Mouse (Mus musculus): ENCODE results near the gene Scai. TPM values are rescaled to one million over a fixed set of nuclear protein-coding genes. Genes with fewer than 3 reads are reported as not detected.
"Not testable (repeated sequence)": the region's sequence is repeated elsewhere in the genome, so short reads cannot be mapped to it uniquely, and the experiment has no call there.

Gene Scai
- polyA plus RNA-seq, 1 experiment from 2014 or later, result 16.4 TPM

DNA sequence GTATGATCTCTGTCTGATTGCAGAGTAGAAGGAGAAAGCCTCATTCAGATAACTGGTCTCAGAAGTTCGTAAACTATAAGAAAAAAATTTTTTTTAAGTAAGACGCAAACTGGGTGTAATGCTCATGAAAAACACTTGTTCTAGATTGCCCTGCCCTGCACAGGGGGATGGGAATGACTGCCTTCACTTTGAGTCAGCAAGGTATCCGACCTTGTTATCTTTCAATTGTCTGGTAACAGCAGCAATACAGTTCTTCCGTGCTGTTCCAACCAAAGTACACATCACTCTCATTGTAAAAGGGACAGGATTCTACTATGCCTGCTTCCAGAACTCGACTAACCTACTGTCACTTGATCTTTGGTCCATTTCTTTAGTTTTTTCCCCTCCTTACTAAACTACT, 69.4 kb downstream of the Scai start:
- H3K4me2 ChIP-seq (replicated peaks), result no peak overlapping the region
- H3K9me3 ChIP-seq, result no peaks in the 10 kb centered on the region
- H3K27me3 ChIP-seq, result no peaks in the 10 kb centered on the region
- no peaks in the 10 kb centered on the region for H3K4me1 ChIP-seq
- 90% methylated on average over 5 of the region's 5 CpGs for WGBS
- ATAC-seq (ENCODE audit: low FRiP score, low read depth), result no peak
- no peak overlapping the region for H3K9ac ChIP-seq
- H3K27ac ChIP-seq, result no peak overlapping the region
- peaks cover 76% of the 10 kb centered on the region for H3K36me3 ChIP-seq
- H3K4me3 ChIP-seq, result no peak overlapping the region

DNA sequence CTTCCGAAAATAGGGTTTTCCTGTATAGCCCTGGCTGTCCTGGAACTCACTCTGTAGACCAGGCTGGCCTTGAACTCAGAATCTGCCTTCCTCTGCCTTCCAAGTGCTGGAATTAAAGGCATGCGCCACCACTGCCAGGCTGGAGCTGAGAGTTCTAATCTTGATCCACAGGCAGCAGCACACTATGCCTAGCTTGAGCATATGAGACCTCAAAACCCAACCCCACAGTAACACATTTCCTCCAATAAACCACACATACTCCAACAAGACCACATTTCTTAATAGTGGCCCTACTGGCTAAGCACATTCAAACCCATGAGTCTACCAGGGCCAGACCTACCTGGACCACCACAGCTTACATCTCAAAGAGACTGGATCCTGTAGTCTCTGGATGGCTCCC, 74.0 kb downstream of the Scai start:
- WGBS, result 84% methylated on average over 2 of the region's 2 CpGs
- Histone ChIP-seq H3K27ac (no peak overlapping the region), H3K4me1 (no peaks in the 10 kb centered on the region), H3K9me3 (no peaks in the 10 kb centered on the region), H3K9ac (no peak overlapping the region), H3K36me3 (peaks cover 87% of the 10 kb centered on the region), H3K4me3 (no peak overlapping the region), H3K4me2 (replicated peaks) (no peak overlapping the region), H3K27me3 (no peaks in the 10 kb centered on the region)
- no peak for ATAC-seq (ENCODE audit: low FRiP score, low read depth)

DNA sequence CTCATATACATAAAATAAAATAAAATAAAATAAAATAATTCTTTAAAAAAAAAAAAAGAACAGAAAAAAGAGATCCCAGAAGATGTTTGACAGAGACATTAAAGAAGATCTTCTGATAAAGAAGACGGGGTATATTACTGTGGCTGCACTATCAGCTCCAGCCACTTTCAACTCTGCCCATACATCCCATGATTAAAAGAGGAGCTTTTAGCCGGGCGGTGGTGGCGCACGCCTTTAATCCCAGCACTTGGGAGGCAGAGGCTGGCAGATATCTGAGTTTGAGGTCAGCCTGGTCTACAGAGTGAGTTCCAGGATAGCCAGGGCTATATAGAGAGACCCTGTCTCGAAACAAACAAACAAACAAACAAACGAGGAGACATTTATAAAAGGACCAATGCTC, 76.4 kb downstream of the Scai start:
- Histone ChIP-seq H3K36me3 (peaks cover 80% of the 10 kb centered on the region), H3K4me2 (replicated peaks) (no peak overlapping the region), H3K4me1 (no peaks in the 10 kb centered on the region), H3K9me3 (no peaks in the 10 kb centered on the region), H3K27ac (no peak overlapping the region), H3K9ac (no peak overlapping the region), H3K4me3 (no peak overlapping the region), H3K27me3 (no peaks in the 10 kb centered on the region)
- 94% methylated on average over 7 of the region's 7 CpGs for WGBS
- ATAC-seq (ENCODE audit: low FRiP score, low read depth), result no peak

DNA sequence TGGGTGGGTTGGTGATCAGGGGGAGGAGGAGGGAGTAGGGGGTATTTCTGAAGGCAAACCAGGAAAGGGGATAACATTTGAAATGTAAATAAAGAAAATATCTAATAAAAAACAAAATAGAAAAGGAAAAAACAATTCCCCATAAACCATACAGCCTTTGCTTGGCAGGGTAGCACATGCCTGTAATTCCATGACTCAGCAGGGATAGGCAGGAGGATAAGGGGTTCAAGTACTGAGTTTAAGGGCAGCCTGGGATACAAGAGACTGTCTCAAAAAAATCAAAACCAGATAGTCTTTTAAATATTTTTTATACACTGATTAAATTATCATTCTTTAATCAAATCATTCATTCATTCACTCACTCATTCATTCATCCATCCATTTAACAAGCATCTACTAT, 80.0 kb downstream of the Scai start:
- Histone ChIP-seq H3K4me1 (no peaks in the 10 kb centered on the region), H3K9me3 (no peaks in the 10 kb centered on the region), H3K9ac (no peak overlapping the region), H3K36me3 (peaks cover 72% of the 10 kb centered on the region), H3K4me2 (replicated peaks) (no peak overlapping the region), H3K4me3 (no peak overlapping the region), H3K27ac (no peak overlapping the region), H3K27me3 (no peaks in the 10 kb centered on the region)
- no peak for ATAC-seq (ENCODE audit: low FRiP score, low read depth)

DNA sequence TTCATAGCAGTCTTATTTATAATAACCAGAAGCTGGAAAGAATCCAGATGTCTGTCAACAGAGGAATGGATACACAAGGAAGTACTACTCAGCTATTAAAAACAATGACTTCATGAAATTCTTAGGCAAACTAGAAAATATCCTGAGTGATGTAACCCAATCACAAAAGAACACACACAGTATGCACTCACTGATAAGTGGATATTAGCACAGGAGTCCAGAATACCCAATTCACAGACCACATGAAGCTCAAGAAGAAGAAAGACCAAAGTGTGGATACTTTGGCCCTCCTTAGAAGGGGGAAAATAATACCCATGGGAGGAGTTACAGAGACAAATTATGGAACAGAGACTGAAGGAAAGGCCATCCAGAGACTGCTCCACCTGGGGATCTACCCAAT, 80.8 kb downstream of the Scai start:
- ATAC-seq (ENCODE audit: low FRiP score, low read depth); H3K4me1 ChIP-seq; H3K4me2 ChIP-seq (replicated peaks); H3K27me3 ChIP-seq; H3K9ac ChIP-seq; H3K27ac ChIP-seq; H3K9me3 ChIP-seq; H3K4me3 ChIP-seq: not testable (repeated sequence)
- peaks cover 72% of the 10 kb centered on the region for H3K36me3 ChIP-seq

DNA sequence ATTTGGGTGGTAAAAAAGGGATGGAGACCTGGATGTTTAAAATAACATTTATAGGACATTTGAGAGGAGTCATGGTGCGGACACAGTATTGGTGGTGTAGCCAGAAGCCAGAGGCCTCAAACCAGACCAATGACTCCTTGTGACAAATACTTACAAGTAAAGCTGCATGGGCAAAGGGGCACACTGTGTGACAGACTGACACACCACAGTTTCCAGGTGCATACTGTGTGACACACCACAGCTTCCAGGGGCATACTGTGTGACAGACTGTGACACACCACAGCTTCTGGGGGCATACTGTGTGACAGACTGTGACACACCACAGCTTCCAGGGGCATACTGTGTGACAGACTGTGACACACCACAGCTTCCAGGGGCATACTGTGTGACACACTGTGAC, 90.6 kb downstream of the Scai start:
- 98% methylated on average over 1 of the region's 1 CpGs for WGBS

DNA sequence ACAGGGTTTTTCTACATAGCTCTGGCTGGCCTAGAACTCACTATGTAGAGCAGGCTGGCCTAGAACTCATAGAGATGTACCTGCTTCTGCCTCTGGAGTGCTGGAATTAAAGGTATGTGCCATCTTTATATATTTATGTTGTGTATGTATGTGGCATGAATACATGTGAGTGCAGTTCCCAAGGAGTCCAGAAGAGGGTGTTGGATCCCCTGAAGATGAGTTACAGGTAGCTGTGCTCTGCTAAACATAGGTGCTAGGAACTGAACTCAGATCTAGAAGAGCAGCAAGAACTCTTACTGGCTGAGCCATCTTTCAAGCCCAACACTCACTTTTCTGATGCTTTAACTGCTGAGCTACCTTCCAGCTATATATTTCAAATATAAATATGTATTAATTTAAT, 92.5 kb downstream of the Scai start:
- no peak for ATAC-seq (ENCODE audit: low FRiP score, low read depth)
- Histone ChIP-seq H3K4me1 (no peaks in the 10 kb centered on the region), H3K9ac (no peak overlapping the region), H3K27ac (no peak overlapping the region), H3K4me2 (replicated peaks) (no peak overlapping the region), H3K4me3 (no peak overlapping the region), H3K9me3 (no peaks in the 10 kb centered on the region), H3K27me3 (no peaks in the 10 kb centered on the region), H3K36me3 (peaks cover 59% of the 10 kb centered on the region)

More for the DNA sequence above, 90.6 kb downstream of the Scai start:
- H3K4me2 ChIP-seq (replicated peaks); ATAC-seq (ENCODE audit: low FRiP score, low read depth); H3K4me1 ChIP-seq; H3K27me3 ChIP-seq; H3K27ac ChIP-seq; H3K4me3 ChIP-seq; H3K9ac ChIP-seq; H3K9me3 ChIP-seq: not testable (repeated sequence)
- peaks cover 61% of the 10 kb centered on the region for H3K36me3 ChIP-seq

DNA sequence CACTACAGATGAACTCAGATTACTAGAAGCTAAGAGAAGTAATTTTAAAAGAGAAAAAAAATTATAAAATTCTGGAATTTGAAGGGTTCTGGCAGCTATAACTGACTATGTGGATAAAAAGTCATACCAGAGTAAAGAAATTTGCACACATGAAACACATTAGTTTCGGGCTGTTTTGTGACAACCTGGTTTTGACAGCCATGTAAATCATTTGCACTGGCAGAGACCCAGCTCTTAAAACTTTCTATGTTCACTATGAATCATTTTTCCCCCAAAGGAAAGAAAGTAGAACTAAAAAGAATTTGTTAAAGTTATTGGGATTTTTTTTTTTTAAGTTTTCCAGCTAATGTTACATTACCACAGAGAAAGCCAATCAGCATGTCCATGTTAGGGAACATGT, 98.6 kb downstream of the Scai start:
- no peaks in the 10 kb centered on the region for H3K4me1 ChIP-seq
- no peaks in the 10 kb centered on the region for H3K27me3 ChIP-seq
- H3K4me3 ChIP-seq, result no peak overlapping the region
- H3K9me3 ChIP-seq, result no peaks in the 10 kb centered on the region
- H3K27ac ChIP-seq, result no peak overlapping the region
- H3K9ac ChIP-seq, result no peak overlapping the region
- peaks cover 60% of the 10 kb centered on the region for H3K36me3 ChIP-seq
- WGBS, result 56% methylated on average over 1 of the region's 1 CpGs
- no peak for ATAC-seq (ENCODE audit: low FRiP score, low read depth)
- H3K4me2 ChIP-seq (replicated peaks), result no peak overlapping the region

DNA sequence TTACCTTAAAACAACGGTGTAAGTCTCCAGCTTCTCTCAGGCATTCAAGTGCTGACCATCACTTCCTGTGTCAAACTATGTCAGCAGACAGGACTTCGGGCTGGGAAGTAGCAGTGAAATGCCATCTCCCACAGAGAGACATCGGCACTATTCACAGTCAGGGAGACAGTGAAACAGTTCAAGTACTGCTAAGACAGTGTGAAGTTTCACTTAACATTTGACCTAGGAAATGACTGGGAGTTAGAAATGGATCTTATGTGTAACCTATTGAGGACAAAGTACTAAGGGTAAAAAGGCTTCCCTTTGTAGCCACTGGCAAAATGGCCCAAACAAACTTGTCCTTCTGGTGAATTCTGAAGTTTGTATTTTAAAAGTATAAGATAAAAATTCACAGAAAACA, 107.8 kb downstream of the Scai start:
- H3K4me3 ChIP-seq, result no peak overlapping the region
- H3K27me3 ChIP-seq, result no peaks in the 10 kb centered on the region
- no peaks in the 10 kb centered on the region for H3K4me1 ChIP-seq
- no peaks in the 10 kb centered on the region for H3K9me3 ChIP-seq
- no peak for ATAC-seq (ENCODE audit: low FRiP score, low read depth)
- no peak overlapping the region for H3K27ac ChIP-seq
- H3K4me2 ChIP-seq (replicated peaks), result no peak overlapping the region
- 88% methylated on average over 3 of the region's 3 CpGs for WGBS
- no peak overlapping the region for H3K9ac ChIP-seq
- peaks cover 64% of the 10 kb centered on the region for H3K36me3 ChIP-seq

DNA sequence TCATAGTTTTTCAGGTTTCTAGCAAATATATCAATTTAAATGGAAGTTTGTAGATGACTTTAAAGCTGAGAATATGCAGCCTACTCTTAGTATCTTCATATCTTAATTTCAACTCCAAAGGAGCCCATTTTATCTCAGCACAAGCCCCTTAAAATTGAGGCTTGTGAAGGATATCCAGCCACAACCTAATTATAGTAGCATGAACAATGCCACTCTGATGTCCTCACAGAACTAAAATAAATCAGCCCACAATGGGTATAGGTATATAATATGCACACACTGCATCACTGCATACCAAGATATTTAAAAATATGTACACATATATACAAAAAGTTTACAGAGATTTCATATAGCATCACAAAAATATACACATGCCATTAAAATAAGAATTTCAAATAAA, 119.9 kb downstream of the Scai start:
- H3K4me2 ChIP-seq (replicated peaks), result no peak overlapping the region
- no peak for ATAC-seq (ENCODE audit: low FRiP score, low read depth)
- H3K27ac ChIP-seq, result no peak overlapping the region
- no peaks in the 10 kb centered on the region for H3K4me1 ChIP-seq
- peaks cover 1% of the 10 kb centered on the region; the same call in 1 of the 2 replicates for H3K36me3 ChIP-seq
- H3K9ac ChIP-seq, result no peak overlapping the region
- H3K4me3 ChIP-seq, result no peak overlapping the region
- no peaks in the 10 kb centered on the region for H3K27me3 ChIP-seq
- H3K9me3 ChIP-seq, result no peaks in the 10 kb centered on the region

DNA sequence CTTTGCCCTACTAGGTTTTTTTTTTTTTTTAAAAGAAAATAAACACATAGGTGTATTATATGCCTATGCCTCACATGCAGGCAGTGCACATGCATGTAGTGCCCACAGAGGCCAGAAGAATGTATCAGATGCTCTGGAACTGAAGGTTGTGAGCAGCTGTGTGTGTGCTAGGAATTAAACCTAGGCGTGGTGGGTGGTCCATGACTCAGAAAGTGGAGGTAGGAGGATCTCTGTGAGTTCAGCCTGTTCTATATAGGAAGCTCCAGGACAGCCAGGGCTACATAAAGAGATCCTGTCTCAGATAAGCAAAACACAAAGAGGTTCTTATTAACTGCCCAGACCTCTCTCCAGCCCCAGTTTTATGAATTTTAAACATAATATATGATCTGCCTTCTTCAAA, 121.4 kb downstream of the Scai start:
- ATAC-seq (ENCODE audit: low FRiP score, low read depth), result no peak
- no peak overlapping the region for H3K4me3 ChIP-seq
- H3K27ac ChIP-seq, result no peak overlapping the region
- H3K36me3 ChIP-seq, result no peaks in the 10 kb centered on the region
- H3K9me3 ChIP-seq, result no peaks in the 10 kb centered on the region
- H3K4me1 ChIP-seq, result peaks cover 7% of the 10 kb centered on the region
- no peak overlapping the region for H3K4me2 ChIP-seq (replicated peaks)
- H3K27me3 ChIP-seq, result no peaks in the 10 kb centered on the region
- 52% methylated on average over 1 of the region's 1 CpGs for WGBS
- H3K9ac ChIP-seq, result no peak overlapping the region

DNA sequence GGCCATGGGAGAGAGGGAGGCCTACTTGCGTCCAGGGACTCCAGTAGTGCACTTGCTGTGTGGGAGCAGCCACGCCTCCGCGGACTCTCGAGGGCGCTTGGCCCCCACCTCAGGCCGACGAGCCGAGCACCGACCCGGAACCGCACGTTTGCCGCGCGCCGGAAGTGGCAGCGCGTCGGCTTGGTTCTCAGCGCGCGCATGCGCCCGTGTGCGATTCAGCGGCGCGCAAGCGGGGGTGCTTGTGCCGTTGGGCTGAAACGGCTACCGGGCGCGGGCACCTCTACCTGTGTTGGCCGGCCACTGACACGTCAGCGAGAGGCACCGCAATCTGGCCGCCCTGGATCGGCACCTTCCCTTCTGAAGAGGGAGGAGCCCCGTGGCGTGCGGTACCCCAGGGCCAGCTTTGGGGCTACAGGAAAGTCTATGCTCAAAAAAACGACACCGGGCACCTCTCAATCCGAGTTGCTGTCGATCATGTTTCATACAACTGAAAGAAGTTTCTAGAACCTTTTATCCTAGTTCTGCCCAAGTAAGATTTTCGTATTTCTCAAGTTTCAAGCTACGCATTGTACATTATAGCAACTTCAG, 125.0 kb downstream of the Scai start, which contains the start of gene Golga1:
Golga1 (minus strand) TSS at position 142 of the 588 bp plus-strand sequence.
- ATAC-seq (ENCODE audit: low FRiP score, low read depth), result peak; percentile 97
- H3K4me3 ChIP-seq, result peak within 1 kb of the TSS; percentile 96
- H3K9ac ChIP-seq, result peak within 1 kb of the TSS; percentile 94
- WGBS, result under 1% methylated on average over 45 of the region's 50 CpGs
- H3K27me3 ChIP-seq, result no peaks in the 10 kb centered on the region
- peak within 1 kb of the TSS; percentile 81 for H3K4me2 ChIP-seq (replicated peaks)
- H3K36me3 ChIP-seq, result peaks cover 14% of the 10 kb centered on the region
- peaks cover 9% of the 10 kb centered on the region for H3K4me1 ChIP-seq
- peak within 1 kb of the TSS; percentile 92 for H3K27ac ChIP-seq
- H3K9me3 ChIP-seq, result no peaks in the 10 kb centered on the region

DNA sequence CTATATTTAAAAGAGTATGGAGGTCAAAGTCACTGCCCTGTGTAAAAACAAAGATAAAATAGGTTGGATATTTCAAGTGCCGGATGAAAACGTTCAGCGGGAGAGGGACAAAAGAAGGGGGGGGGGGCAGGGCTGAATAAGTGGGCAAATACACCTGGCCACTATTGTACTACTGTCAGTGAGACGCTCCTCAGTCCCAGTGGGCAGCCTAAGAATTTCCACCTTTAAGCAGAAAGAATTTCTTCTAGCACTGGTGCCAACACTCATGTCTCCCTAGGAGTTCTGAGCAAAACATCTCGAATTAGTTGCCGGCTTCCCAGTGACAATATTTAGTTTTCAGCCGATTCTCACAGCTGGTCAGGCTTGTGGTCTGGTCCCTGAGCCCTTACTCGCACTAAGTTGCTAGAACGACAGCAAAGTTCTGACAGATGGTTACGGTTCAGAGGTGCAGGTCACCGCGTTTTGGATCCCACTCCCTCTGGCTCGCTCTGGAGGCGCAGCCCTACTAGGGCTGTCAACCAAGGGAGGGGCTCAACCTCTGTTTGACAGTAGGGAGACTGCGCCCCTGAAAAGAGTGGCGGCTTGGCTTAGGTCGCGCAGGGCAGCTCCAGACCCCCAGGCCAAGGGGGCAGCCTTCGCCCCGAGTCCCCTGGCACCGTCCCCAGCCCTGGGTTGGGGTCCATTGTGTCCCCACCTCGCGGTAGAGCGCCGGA, 125.7 kb downstream of the Scai start:
- Histone ChIP-seq H3K27me3 (no peaks in the 10 kb centered on the region), H3K9me3 (no peaks in the 10 kb centered on the region), H3K4me1 (peaks cover 9% of the 10 kb centered on the region), H3K4me2 (replicated peaks) (peak overlapping the region; percentile 81), H3K36me3 (peaks cover 20% of the 10 kb centered on the region), H3K9ac (peak overlapping the region; percentile 94), H3K4me3 (peak overlapping the region; percentile 96), H3K27ac (peak overlapping the region; percentile 92)
- ATAC-seq (ENCODE audit: low FRiP score, low read depth), result peak; percentile 3
- WGBS, result 9% methylated on average over 25 of the region's 25 CpGs

Data from limb, embryonic 13.5 days (tissue).